Mouse (Mus musculus): ENCODE results near the gene Neu2. TPM values are rescaled to one million over a fixed set of nuclear protein-coding genes. Genes with fewer than 3 reads are reported as not detected.
"Not testable (repeated sequence)": the region's sequence is repeated elsewhere in the genome, so short reads cannot be mapped to it uniquely, and the experiment has no call there.

Gene Neu2
- polyA plus RNA-seq (2015; fragmentation: Nextera tagmentation; extraction: Ambion mirVana), result 2.8 and 3.1 TPM in 2 replicates

- peak within 1 kb of the TSS; percentile 99 for H3K4me2 ChIP-seq (ENCODE audit: low read depth, low read length)
- peaks cover 7% of the 10 kb centered on the region for H3K27me3 ChIP-seq (ENCODE audit: control insufficient read depth, insufficient read depth, low read length)
- H3K4me1 ChIP-seq (ENCODE audit: control insufficient read depth, insufficient read depth, low read length), result peaks cover 7% of the 10 kb centered on the region
- 2% methylated on average over 56 of the region's 56 CpGs for WGBS
- H3K9ac ChIP-seq (ENCODE audit: low read length), result peak within 1 kb of the TSS; percentile 77
- H3K36me3 ChIP-seq (ENCODE audit: control insufficient read depth, insufficient read depth, low read length), result no peaks in the 10 kb centered on the region
- ATAC-seq (ENCODE audit: insufficient read depth, low FRiP score), result peak; percentile 48; the same call in 1 of the 2 replicates
- no peaks in the 10 kb centered on the region for H3K9me3 ChIP-seq (replicated peaks; ENCODE audit: control insufficient read depth, low read length)
- H3K4me3 ChIP-seq (replicated peaks; ENCODE audit: low read length), result peak within 1 kb of the TSS; percentile 70
- H3K27ac ChIP-seq (ENCODE audit: low read length), result peak within 1 kb of the TSS; percentile 53
Measured at GRCm38 (mm10) chr1:87509561-87510165, at the start of gene Neu2. Gene Neu2, plus strand, starts transcription at chr1:87509889.

DNA sequence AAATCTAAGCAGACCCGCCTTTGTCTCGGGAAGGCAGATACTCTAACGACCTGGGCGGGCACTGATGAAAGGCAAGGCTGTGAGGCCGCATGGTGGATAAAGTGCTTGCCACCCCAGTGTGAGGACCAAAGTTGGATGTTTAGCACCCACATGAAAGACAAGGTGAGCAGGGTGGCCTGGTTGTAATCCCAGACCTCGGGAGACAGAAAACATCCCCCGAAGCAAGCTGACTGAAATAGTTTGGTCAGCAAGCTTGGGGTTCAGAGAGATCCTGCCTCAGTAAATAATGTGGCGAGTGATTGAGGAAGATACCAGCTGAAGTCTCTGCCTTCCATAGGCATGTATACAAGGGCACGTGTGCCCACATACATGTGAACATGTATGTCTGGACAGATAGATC, 42.2 kb upstream of the Neu2 start:
- Histone ChIP-seq H3K4me3 (replicated peaks; ENCODE audit: low read length) (no peak overlapping the region), H3K9me3 (replicated peaks; ENCODE audit: control insufficient read depth, low read length) (no peaks in the 10 kb centered on the region), H3K9ac (ENCODE audit: low read length) (no peak overlapping the region), H3K4me2 (ENCODE audit: low read depth, low read length) (no peak overlapping the region), H3K36me3 (ENCODE audit: control insufficient read depth, insufficient read depth, low read length) (no peaks in the 10 kb centered on the region), H3K4me1 (ENCODE audit: control insufficient read depth, insufficient read depth, low read length) (no peaks in the 10 kb centered on the region), H3K27ac (ENCODE audit: low read length) (no peak overlapping the region), H3K27me3 (ENCODE audit: control insufficient read depth, insufficient read depth, low read length) (no peaks in the 10 kb centered on the region)
- no peak for ATAC-seq (ENCODE audit: insufficient read depth, low FRiP score)
- 64% methylated on average over 9 of the region's 9 CpGs for WGBS

DNA sequence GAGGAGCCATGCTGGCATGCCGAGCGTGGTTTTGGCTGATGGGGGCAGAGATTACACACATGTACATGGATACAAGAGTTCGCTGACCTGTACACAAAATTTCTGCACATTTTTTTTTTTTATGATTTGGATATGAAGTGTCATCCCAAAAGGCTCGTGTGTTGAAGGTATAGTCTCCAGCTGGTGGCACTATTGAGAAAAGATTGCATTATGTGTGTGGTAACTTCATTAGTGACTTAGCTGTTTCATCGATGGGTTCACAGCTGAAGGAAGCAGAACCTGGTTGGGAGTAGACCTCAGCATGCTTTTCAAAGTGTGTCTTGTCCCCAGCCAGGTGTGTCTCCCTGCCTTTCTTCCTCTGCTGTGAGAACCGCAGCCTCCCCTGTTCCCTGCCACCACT, 41.4 kb upstream of the Neu2 start:
- ATAC-seq (ENCODE audit: insufficient read depth, low FRiP score), result no peak
- WGBS, result 66% methylated on average over 6 of the region's 6 CpGs
- H3K27me3 ChIP-seq (ENCODE audit: control insufficient read depth, insufficient read depth, low read length), result no peaks in the 10 kb centered on the region
- no peaks in the 10 kb centered on the region for H3K36me3 ChIP-seq (ENCODE audit: control insufficient read depth, insufficient read depth, low read length)
- no peak overlapping the region for H3K9ac ChIP-seq (ENCODE audit: low read length)
- H3K4me1 ChIP-seq (ENCODE audit: control insufficient read depth, insufficient read depth, low read length), result no peaks in the 10 kb centered on the region
- H3K9me3 ChIP-seq (replicated peaks; ENCODE audit: control insufficient read depth, low read length), result no peaks in the 10 kb centered on the region
- H3K27ac ChIP-seq (ENCODE audit: low read length), result no peak overlapping the region
- no peak overlapping the region for H3K4me2 ChIP-seq (ENCODE audit: low read depth, low read length)
- H3K4me3 ChIP-seq (replicated peaks; ENCODE audit: low read length), result no peak overlapping the region

DNA sequence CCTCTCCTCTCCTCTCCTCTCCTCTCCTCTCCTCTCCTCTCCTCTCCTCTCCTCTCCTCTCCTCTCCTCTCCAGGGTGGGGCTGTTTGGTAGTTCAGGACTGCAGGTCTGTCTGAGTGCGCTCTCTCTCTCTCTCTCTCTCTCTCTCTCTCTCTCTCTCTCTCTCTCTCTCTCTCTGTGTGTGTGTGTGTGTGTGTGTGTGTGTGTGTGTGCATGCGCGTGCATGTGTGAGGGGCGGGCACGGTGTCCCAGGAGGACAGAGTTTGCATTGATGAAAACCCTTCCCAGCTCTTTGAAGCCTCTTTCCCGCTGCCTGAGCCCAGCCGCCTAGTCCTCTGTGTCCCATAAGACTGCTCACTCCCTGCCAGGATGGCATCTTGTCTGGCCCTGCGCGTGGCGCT, 39.7 kb upstream of the Neu2 start, which contains the start of gene Snorc:
TSS of gene Snorc (plus strand) at position 301 of the 400 bp plus-strand sequence.
- H3K27me3 ChIP-seq (ENCODE audit: control insufficient read depth, insufficient read depth, low read length); ATAC-seq (ENCODE audit: insufficient read depth, low FRiP score); H3K9me3 ChIP-seq (replicated peaks; ENCODE audit: control insufficient read depth, low read length); H3K36me3 ChIP-seq (ENCODE audit: control insufficient read depth, insufficient read depth, low read length); H3K9ac ChIP-seq (ENCODE audit: low read length); H3K4me2 ChIP-seq (ENCODE audit: low read depth, low read length); H3K27ac ChIP-seq (ENCODE audit: low read length); H3K4me1 ChIP-seq (ENCODE audit: control insufficient read depth, insufficient read depth, low read length); H3K4me3 ChIP-seq (replicated peaks; ENCODE audit: low read length): not testable (repeated sequence)
- 47% methylated on average over 10 of the region's 10 CpGs for WGBS

GRCm38 (mm10) chr1:87471914-87472313, 37.8 kb upstream of the Neu2 start:
- Histone ChIP-seq H3K4me3 (replicated peaks; ENCODE audit: low read length) (no peak overlapping the region), H3K4me1 (ENCODE audit: control insufficient read depth, insufficient read depth, low read length) (peaks cover 4% of the 10 kb centered on the region; the same call in 1 of the 2 replicates), H3K9ac (ENCODE audit: low read length) (no peak overlapping the region), H3K27ac (ENCODE audit: low read length) (no peak overlapping the region), H3K9me3 (replicated peaks; ENCODE audit: control insufficient read depth, low read length) (no peaks in the 10 kb centered on the region), H3K27me3 (ENCODE audit: control insufficient read depth, insufficient read depth, low read length) (peaks cover 19% of the 10 kb centered on the region), H3K36me3 (ENCODE audit: control insufficient read depth, insufficient read depth, low read length) (no peaks in the 10 kb centered on the region), H3K4me2 (ENCODE audit: low read depth, low read length) (no peak overlapping the region)
- WGBS, result 72% methylated on average over 7 of the region's 7 CpGs
- ATAC-seq (ENCODE audit: insufficient read depth, low FRiP score), result no peak

DNA sequence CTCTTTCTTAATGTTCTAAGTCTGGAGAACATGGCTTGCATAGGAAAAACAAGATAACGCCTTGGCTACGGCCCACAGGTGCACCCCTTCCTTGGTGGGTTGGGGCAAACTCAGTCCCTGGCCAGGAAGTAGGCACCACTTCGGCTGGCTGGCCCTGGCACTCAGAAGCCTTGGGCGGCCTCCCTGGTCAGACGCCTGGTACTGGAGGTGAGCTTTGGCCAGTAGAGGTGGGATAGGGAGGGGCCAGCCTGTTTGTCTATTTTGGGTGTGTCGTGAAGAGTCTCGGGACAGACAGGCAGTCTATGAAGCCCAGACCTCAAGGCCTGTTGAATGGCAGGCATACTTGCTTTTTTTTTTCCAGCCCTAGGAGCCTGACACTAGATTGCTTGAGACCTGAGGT, 37.1 kb upstream of the Neu2 start:
- Histone ChIP-seq H3K4me3 (replicated peaks; ENCODE audit: low read length) (no peak overlapping the region), H3K9ac (ENCODE audit: low read length) (no peak overlapping the region), H3K9me3 (replicated peaks; ENCODE audit: control insufficient read depth, low read length) (no peaks in the 10 kb centered on the region), H3K36me3 (ENCODE audit: control insufficient read depth, insufficient read depth, low read length) (no peaks in the 10 kb centered on the region), H3K27ac (ENCODE audit: low read length) (no peak overlapping the region), H3K4me2 (ENCODE audit: low read depth, low read length) (no peak overlapping the region), H3K4me1 (ENCODE audit: control insufficient read depth, insufficient read depth, low read length) (peaks cover 4% of the 10 kb centered on the region; the same call in 1 of the 2 replicates), H3K27me3 (ENCODE audit: control insufficient read depth, insufficient read depth, low read length) (peaks cover 19% of the 10 kb centered on the region)
- ATAC-seq (ENCODE audit: insufficient read depth, low FRiP score), result no peak
- WGBS, result 74% methylated on average over 7 of the region's 7 CpGs

DNA sequence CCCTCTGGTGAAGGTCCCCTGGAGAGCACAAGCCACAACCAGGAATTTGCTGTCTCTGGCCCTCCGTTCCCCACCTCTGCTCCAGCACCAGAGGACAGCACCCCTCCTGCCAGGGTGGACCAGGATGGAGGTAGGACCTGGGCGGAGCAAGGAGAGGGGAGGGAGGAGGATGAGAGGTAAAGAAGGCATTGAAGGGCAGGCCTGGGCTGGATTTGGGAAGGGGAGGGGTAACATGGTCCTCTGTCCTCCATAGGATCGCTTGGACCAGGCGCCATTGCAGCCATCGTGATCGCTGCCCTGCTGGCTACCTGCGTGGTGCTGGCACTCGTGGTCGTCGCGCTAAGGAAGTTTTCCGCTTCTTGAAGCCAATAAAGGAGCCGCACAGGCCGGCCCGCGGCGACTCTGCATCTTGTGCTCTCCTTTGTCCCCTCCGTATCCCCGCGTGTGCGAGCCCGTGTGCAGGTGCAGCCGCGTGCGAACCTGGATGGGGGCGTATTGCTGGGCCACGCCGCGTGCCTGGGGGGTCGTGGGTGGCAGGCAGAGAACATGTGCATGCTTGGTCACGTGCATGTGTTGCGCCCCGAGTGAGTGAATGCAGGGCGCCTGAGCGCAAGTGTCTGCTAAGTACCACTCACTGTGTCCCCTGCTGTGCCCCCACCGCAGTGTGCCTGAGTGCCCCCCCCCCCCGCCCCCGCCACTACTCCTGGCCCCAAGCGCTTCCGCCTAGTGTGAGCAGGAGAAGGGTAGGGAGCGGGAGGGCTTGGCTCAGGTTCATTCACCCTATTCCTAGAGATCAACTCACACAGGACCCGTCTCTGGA, 34.4 kb upstream of the Neu2 start:
- Histone ChIP-seq H3K4me1 (ENCODE audit: control insufficient read depth, insufficient read depth, low read length) (peaks cover 4% of the 10 kb centered on the region; the same call in 1 of the 2 replicates), H3K4me3 (replicated peaks; ENCODE audit: low read length) (peak overlapping the region; percentile 25), H3K4me2 (ENCODE audit: low read depth, low read length) (peak overlapping the region; percentile 51), H3K9me3 (replicated peaks; ENCODE audit: control insufficient read depth, low read length) (no peaks in the 10 kb centered on the region), H3K27me3 (ENCODE audit: control insufficient read depth, insufficient read depth, low read length) (peaks cover 19% of the 10 kb centered on the region), H3K27ac (ENCODE audit: low read length) (no peak overlapping the region), H3K9ac (ENCODE audit: low read length) (peak overlapping the region; percentile 38; the same call in 1 of the 2 replicates), H3K36me3 (ENCODE audit: control insufficient read depth, insufficient read depth, low read length) (no peaks in the 10 kb centered on the region)
- WGBS, result 3% methylated on average over 42 of the region's 42 CpGs
- ATAC-seq (ENCODE audit: insufficient read depth, low FRiP score), result peak; percentile 25; the same call in 1 of the 2 replicates

DNA sequence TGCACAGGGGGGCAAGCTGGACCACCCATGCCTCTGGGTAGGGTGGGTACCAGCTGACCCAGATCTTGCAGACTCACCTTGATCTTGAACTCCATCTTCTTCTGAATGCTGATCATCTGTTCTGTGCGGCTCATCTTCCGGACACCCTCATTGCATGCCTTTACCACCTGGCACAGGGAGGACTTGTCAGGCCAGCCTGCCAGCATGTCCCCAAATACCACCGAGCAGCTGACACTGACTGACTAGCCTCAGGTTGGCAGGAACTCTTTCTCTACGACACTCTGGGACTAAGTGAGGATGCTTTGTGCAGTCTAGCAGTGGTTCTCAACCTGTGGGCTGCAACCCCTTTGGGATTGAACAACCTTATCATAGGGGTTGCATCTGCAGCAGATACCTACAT, 27.1 kb upstream of the Neu2 start:
- Histone ChIP-seq H3K4me1 (ENCODE audit: control insufficient read depth, insufficient read depth, low read length) (no peaks in the 10 kb centered on the region), H3K9me3 (replicated peaks; ENCODE audit: control insufficient read depth, low read length) (no peaks in the 10 kb centered on the region), H3K36me3 (ENCODE audit: control insufficient read depth, insufficient read depth, low read length) (no peaks in the 10 kb centered on the region), H3K9ac (ENCODE audit: low read length) (no peak overlapping the region), H3K4me3 (replicated peaks; ENCODE audit: low read length) (no peak overlapping the region), H3K27me3 (ENCODE audit: control insufficient read depth, insufficient read depth, low read length) (no peaks in the 10 kb centered on the region), H3K27ac (ENCODE audit: low read length) (no peak overlapping the region), H3K4me2 (ENCODE audit: low read depth, low read length) (no peak overlapping the region)
- ATAC-seq (ENCODE audit: insufficient read depth, low FRiP score), result no peak
- 87% methylated on average over 4 of the region's 4 CpGs for WGBS

GRCm38 (mm10) chr1:87486386-87486785, 23.3 kb upstream of the Neu2 start:
- Histone ChIP-seq H3K4me1 (ENCODE audit: control insufficient read depth, insufficient read depth, low read length) (no peaks in the 10 kb centered on the region), H3K9ac (ENCODE audit: low read length) (no peak overlapping the region), H3K4me3 (replicated peaks; ENCODE audit: low read length) (no peak overlapping the region), H3K9me3 (replicated peaks; ENCODE audit: control insufficient read depth, low read length) (no peaks in the 10 kb centered on the region), H3K27ac (ENCODE audit: low read length) (no peak overlapping the region), H3K36me3 (ENCODE audit: control insufficient read depth, insufficient read depth, low read length) (no peaks in the 10 kb centered on the region), H3K4me2 (ENCODE audit: low read depth, low read length) (no peak overlapping the region), H3K27me3 (ENCODE audit: control insufficient read depth, insufficient read depth, low read length) (no peaks in the 10 kb centered on the region)
- ATAC-seq (ENCODE audit: insufficient read depth, low FRiP score), result no peak
- WGBS, result 37% methylated on average over 6 of the region's 6 CpGs
